Comparison of ENCODE assay signal across 24 mouse cellular contexts in the genomic region with DNA sequence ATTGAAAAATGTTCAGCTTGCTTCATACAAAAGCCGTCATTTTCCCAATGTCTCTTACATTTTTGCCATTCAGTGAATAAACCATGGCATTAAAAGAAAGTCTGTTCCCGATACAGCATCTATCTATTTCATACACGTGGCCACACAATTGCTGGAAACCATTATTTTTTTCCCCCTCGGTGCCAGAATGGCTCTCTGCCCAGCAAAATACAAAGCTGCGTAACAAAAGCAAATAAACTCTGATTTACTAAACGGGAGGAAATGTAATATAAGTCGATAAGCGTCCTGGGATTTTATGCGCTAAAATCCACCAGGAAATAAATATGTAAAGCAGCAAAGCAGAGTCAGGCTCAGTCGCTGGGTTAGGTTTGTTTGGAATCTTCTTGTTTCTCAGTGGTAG. TPM values are rescaled to one million over a fixed set of nuclear protein-coding genes. Genes with fewer than 3 reads are reported as not detected.
"Had no signal": no experiment of that assay in that cellular context is flagged by ENCODE, and none has a peak within 500 bp of the region (broad histone marks: within the 10 kb centered on the region; RNA-seq: fewer than 3 reads in every experiment).

No protein-coding gene starts in this region.

- H3K9me3 ChIP-seq: midbrain, embryonic 10.5 days; neural tube, embryonic 13.5 days; neural tube, embryonic 15.5 days had no signal

- H3K4me2 ChIP-seq: lung, embryonic 14.5 days; midbrain, embryonic 12.5 days; neural tube, embryonic 13.5 days; neural tube, embryonic 15.5 days had no signal

- H3K4me1 ChIP-seq: midbrain, embryonic 10.5 days; midbrain, embryonic 12.5 days; neural tube, embryonic 15.5 days had no signal

- H3K4me3 ChIP-seq: midbrain, embryonic 10.5 days; midbrain, embryonic 12.5 days; myocyte; neural tube, embryonic 13.5 days; neural tube, embryonic 15.5 days had no signal

- ATAC-seq: midbrain, embryonic 16.5 days had no signal

- H3K36me3 ChIP-seq: midbrain, embryonic 10.5 days; midbrain, embryonic 12.5 days; neural tube, embryonic 13.5 days; neural tube, embryonic 15.5 days had no signal

- DNase-seq: lung, adult 18-20 months; lung, embryonic 14.5 days; lung, postnatal 10 days; lung, postnatal 4 days; retina, postnatal 1 day; right cerebral cortex, adult 18-20 months; right cerebral cortex, postnatal 25 days; right cerebral cortex, postnatal 4 days; spleen, adult 18-20 months; thymus, adult 18-20 months; thymus, postnatal 14 days; thymus, postnatal 36 days had no signal

- H3K9ac ChIP-seq: lung, embryonic 14.5 days; midbrain, embryonic 12.5 days; neural tube, embryonic 13.5 days; neural tube, embryonic 15.5 days had no signal

- H3K27ac ChIP-seq: midbrain, embryonic 10.5 days; midbrain, embryonic 12.5 days; neural tube, embryonic 13.5 days; neural tube, embryonic 15.5 days had no signal

- H3K27me3 ChIP-seq: midbrain, embryonic 12.5 days; neural tube, embryonic 13.5 days; neural tube, embryonic 15.5 days had no signal

RNA-seq across cellular contexts. Expression of a gene that starts 59.6 kb away (rescaled TPM):
- polyA plus RNA-seq: lung, embryonic 14.5 days; lung, embryonic 16.5 days; midbrain, embryonic 10.5 days; midbrain, embryonic 12.5 days; midbrain, embryonic 16.5 days; neural tube, embryonic 11.5 days; neural tube, embryonic 13.5 days; neural tube, embryonic 15.5 days; small intestine, adult 2 months; stomach, embryonic 14.5 days; stomach, embryonic 16.5 days; thymus, postnatal 0 days had no signal
